Mouse (Mus musculus) megakaryocyte-erythroid progenitor cell, adult 5-6 weeks (primary cell): Measurements from ENCODE around the gene Cela3a. TPM values are rescaled to one million over a fixed set of nuclear protein-coding genes. Genes with fewer than 3 reads are reported as not detected.

Experiments
- total RNA-seq, 2 experiments: library from RNA; stranded (forward) in 1 of 2; stranded (reverse) in 1 of 2; fragments of 200-1000, 215-1000 nt in 1 of 2; fragments of >200 nt in 1 of 2; fragmentation: Nextera tagmentation in 1 of 2; gene quantifications; 2 replicates each; pipeline ENCODE4 v1.2.3; 2014 to 2017

Cela3a gene
- total RNA-seq, 2 experiments from 2014 or later, result not detected

Other genes with a start within 250 kb of the Cela3a start
- gene Wnt4, start 132.3 kb downstream of the Cela3a start, total RNA-seq (2014; fragmentation: Nextera tagmentation), result not detected in 2 replicates
- not detected in 2 replicates for gene Wnt4, start 132.3 kb downstream of the Cela3a start, total RNA-seq (2017)
- gene Cdc42, start 52.1 kb downstream of the Cela3a start, total RNA-seq (2014; fragmentation: Nextera tagmentation), result 264 and 276 TPM in 2 replicates
- 406 and 434 TPM in 2 replicates for gene Cdc42, start 52.1 kb downstream of the Cela3a start, total RNA-seq (2017)
- not detected in 2 replicates for gene Cela3b, start 20.7 kb upstream of the Cela3a start, total RNA-seq (2014; fragmentation: Nextera tagmentation)
- not detected in 2 replicates for gene Cela3b, start 20.7 kb upstream of the Cela3a start, total RNA-seq (2017)
- not detected in 2 replicates for gene 1700013G24Rik, start 43.5 kb upstream of the Cela3a start, total RNA-seq (2014; fragmentation: Nextera tagmentation)
- not detected in 2 replicates for gene 1700013G24Rik, start 43.5 kb upstream of the Cela3a start, total RNA-seq (2017)
- 0.22 TPM in 1 of 2 replicates, not detected in the other for gene Hspg2, start 59.0 kb upstream of the Cela3a start, total RNA-seq (2014; fragmentation: Nextera tagmentation)
- not detected in 2 replicates for gene Hspg2, start 59.0 kb upstream of the Cela3a start, total RNA-seq (2017)
- not detected in 2 replicates for gene Ldlrad2, start 164.8 kb upstream of the Cela3a start, total RNA-seq (2014; fragmentation: Nextera tagmentation)
- gene Ldlrad2, start 164.8 kb upstream of the Cela3a start, total RNA-seq (2017), result not detected in 2 replicates
- 172 and 208 TPM in 2 replicates for gene Usp48, start 184.0 kb upstream of the Cela3a start, total RNA-seq (2014; fragmentation: Nextera tagmentation)
- 185 and 213 TPM in 2 replicates for gene Usp48, start 184.0 kb upstream of the Cela3a start, total RNA-seq (2017)